Mouse (Mus musculus) limb, embryonic 15.5 days (tissue): ENCODE measurements at regions not wholly inside any gene's neighbourhood (a gene's known extent, or its start where the extent isn't known, plus 50 kb on each side); places are given as distances from the start of the nearest gene placed in this dataset.

Experiments used
- ATAC-seq: fragments of 200-750 bp; cut with Nextera tagmentation; 2 replicates; pipeline ENCODE4 v1.8.0; 2017; ENCODE audit warnings: low read depth, moderate TSS enrichment; ENCODE audit not compliant: insufficient number of reproducible peaks, low FRiP score, low TSS enrichment
- H3K27ac ChIP-seq: fragments of 300-500 bp; sonication (generic); 2 replicates; pipeline ENCODE4 v1.5.1; 2015; ENCODE audit warnings: moderate library complexity, mild to moderate bottlenecking, inconsistent platforms
- H3K27me3 ChIP-seq: fragments of 300-500 bp; sonication (generic); 2 replicates; pipeline ENCODE4 v1.6.1; 2015; ENCODE audit warnings: inconsistent platforms
- H3K36me3 ChIP-seq: fragments of 300-500 bp; sonication (generic); 2 replicates; pipeline ENCODE4 v1.6.1; 2015; ENCODE audit warnings: inconsistent platforms
- H3K4me1 ChIP-seq: fragments of 300-500 bp; sonication (generic); 2 replicates; pipeline ENCODE4 v1.6.1; 2015; ENCODE audit warnings: inconsistent platforms
- H3K4me2 ChIP-seq: fragments of 300-500 bp; sonication (generic); 2 replicates; pipeline ENCODE4 v1.6.1; 2015; ENCODE audit warnings: mild to moderate bottlenecking, inconsistent platforms
- H3K4me3 ChIP-seq: fragments of 300-500 bp; sonication (generic); 2 replicates; pipeline ENCODE4 v1.5.1; 2015; ENCODE audit warnings: mild to moderate bottlenecking, inconsistent platforms
- H3K9ac ChIP-seq: fragments of 300-500 bp; sonication (generic); 2 replicates; pipeline ENCODE4 v1.6.1; 2015; ENCODE audit warnings: inconsistent platforms
- H3K9me3 ChIP-seq: fragments of 300-500 bp; sonication (generic); 2 replicates; pipeline ENCODE4 v1.6.1; 2016; ENCODE audit warnings: inconsistent platforms
- WGBS: fragments of 180-500 bp; shearing (Covaris S2); methylation state at CpG from one replicate; pipeline ENCODE4 v1.1.7; 2015; 5-methylcytosine and 5-hydroxymethylcytosine counted together

DNA sequence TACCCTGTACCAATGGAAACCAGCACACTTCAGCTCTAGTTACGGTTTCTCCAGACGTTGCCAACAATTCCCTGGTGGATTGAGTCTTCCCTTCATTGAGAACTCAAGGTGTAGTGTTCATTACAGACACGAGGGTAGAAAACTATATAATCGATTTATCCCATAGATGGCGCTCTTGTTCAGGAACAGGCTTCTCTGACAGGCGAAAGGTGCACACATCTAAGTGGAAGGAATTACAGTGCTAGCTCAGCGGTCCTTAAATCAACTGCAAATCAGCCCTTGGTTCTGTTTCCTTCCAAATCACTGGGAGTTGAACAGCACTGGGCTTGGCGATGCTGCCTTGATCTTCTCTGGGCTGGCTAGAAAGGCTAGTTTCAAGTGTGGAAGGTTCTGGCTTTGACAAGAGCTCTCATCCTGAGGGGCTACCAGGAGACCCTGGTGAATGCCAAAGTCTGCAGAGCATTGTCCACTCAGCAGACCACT is 161.1 kb downstream of the March11 start:
- no peak overlapping the region for H3K9ac ChIP-seq
- H3K36me3 ChIP-seq: no peaks in the 10 kb centered on the region
- no peak overlapping the region for H3K4me2 ChIP-seq
- H3K27ac ChIP-seq: no peak overlapping the region
- H3K4me3 ChIP-seq: no peak overlapping the region
- no peaks in the 10 kb centered on the region for H3K4me1 ChIP-seq
- H3K9me3 ChIP-seq: no peaks in the 10 kb centered on the region
- no peaks in the 10 kb centered on the region for H3K27me3 ChIP-seq
- ATAC-seq: 0 out of 2 replicates have a peak, but pooled peaks have one; percentile 52
- WGBS: 5% methylated on average over 8 of the region's 8 CpGs

- ATAC-seq: no peak
- no peak overlapping the region for H3K4me2 ChIP-seq
- no peak overlapping the region for H3K4me3 ChIP-seq
- no peaks in the 10 kb centered on the region for H3K4me1 ChIP-seq
- H3K9ac ChIP-seq: no peak overlapping the region
- H3K27ac ChIP-seq: no peak overlapping the region
- H3K27me3 ChIP-seq: no peaks in the 10 kb centered on the region
- no peaks in the 10 kb centered on the region for H3K9me3 ChIP-seq
- no peaks in the 10 kb centered on the region for H3K36me3 ChIP-seq
- 64% methylated on average over 5 of the region's 5 CpGs for WGBS
These were observed 178.5 kb downstream of the March11 start for GRCm38 (mm10) chr15:26487378-26487777.
